Mouse (Mus musculus): ENCODE measurements around the gene Slc7a14. TPM values are rescaled to one million over a fixed set of nuclear protein-coding genes. Genes with fewer than 3 reads are reported as not detected.
A peak's percentile ranks its signal among the peaks of the same experiment; 100 is the strongest.
"Not testable (repeated sequence)": the region's sequence is repeated elsewhere in the genome, so short reads cannot be mapped to it uniquely, and the experiment has no call there.

Gene Slc7a14
- total and polyA plus RNA-seq, 2 experiments from 2014 or later = 8.1 to 24.7 TPM

GRCm38 (mm10) chr3:31281116-31281515, 29.1 kb downstream of the Slc7a14 start:
- no peak for TF ChIP-seq CTCF (IDR thresholded peaks at IDR 0.05)
- Histone ChIP-seq H3K36me3 (ENCODE audit: insufficient read depth, low read length) (no peaks in the 10 kb centered on the region), H3K27me3 (ENCODE audit: insufficient read depth, low read length) (no peaks in the 10 kb centered on the region), H3K4me3 (ENCODE audit: low read depth, low read length) (no peak overlapping the region), H3K4me2 (ENCODE audit: low read depth, low read length, poor library complexity, severe bottlenecking) (no peak overlapping the region), H3K9me3 (ENCODE audit: low read length) (no peaks in the 10 kb centered on the region), H3K27ac (ENCODE audit: low read depth, low read length) (no peak overlapping the region), H3K4me1 (ENCODE audit: insufficient read depth, low read length) (no peaks in the 10 kb centered on the region), H3K9ac (replicated peaks; ENCODE audit: low read length, poor library complexity, severe bottlenecking) (no peak overlapping the region)
- DNase-seq (ENCODE audit: low spot score) (no peak), ATAC-seq (ENCODE audit: low FRiP score) (no peak)
- 76% methylated on average over 2 of the region's 2 CpGs for WGBS

DNA sequence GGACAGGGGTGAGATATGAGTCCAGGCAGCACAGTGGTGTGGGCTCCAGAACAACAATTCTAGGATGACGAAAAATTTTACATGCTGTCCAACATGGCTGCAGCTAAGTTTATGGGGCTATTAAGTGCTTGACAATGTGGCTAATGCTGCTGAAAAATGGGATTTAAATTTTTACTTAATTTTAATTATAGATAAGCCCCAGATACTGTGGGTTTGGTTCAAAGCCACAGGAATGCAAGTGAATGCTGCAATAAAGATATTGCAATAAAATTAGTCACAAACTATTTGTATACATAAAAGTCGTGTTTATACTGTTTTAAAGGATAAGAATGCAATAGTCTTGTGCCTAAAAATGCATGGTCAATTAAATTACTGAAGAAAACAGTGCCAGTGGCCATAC, 35.3 kb downstream of the Slc7a14 start:
- Histone ChIP-seq H3K9me3 (ENCODE audit: low read length) (no peaks in the 10 kb centered on the region), H3K36me3 (ENCODE audit: insufficient read depth, low read length) (no peaks in the 10 kb centered on the region)

GRCm38 (mm10) chr3:31273247-31273646, 36.9 kb downstream of the Slc7a14 start:
- H3K9ac ChIP-seq (replicated peaks; ENCODE audit: low read length, poor library complexity, severe bottlenecking); H3K4me1 ChIP-seq (ENCODE audit: insufficient read depth, low read length); H3K4me3 ChIP-seq (ENCODE audit: low read depth, low read length); H3K27me3 ChIP-seq (ENCODE audit: insufficient read depth, low read length); H3K36me3 ChIP-seq (ENCODE audit: insufficient read depth, low read length); H3K4me2 ChIP-seq (ENCODE audit: low read depth, low read length, poor library complexity, severe bottlenecking); H3K27ac ChIP-seq (ENCODE audit: low read depth, low read length); H3K9me3 ChIP-seq (ENCODE audit: low read length); DNase-seq (ENCODE audit: low spot score); ATAC-seq (ENCODE audit: low FRiP score): not testable (repeated sequence)

More for the DNA sequence above, 35.3 kb downstream of the Slc7a14 start:
- H3K4me1 ChIP-seq (ENCODE audit: insufficient read depth, low read length) = no peaks in the 10 kb centered on the region
- H3K9ac ChIP-seq (replicated peaks; ENCODE audit: low read length, poor library complexity, severe bottlenecking) = no peak overlapping the region
- H3K4me2 ChIP-seq (ENCODE audit: low read depth, low read length, poor library complexity, severe bottlenecking) = no peak overlapping the region
- H3K27me3 ChIP-seq (ENCODE audit: insufficient read depth, low read length) = no peaks in the 10 kb centered on the region
- TF ChIP-seq CTCF (IDR thresholded peaks at IDR 0.05) = no peak
- no peak overlapping the region for H3K4me3 ChIP-seq (ENCODE audit: low read depth, low read length)
- DNase-seq (ENCODE audit: low spot score) (no peak), ATAC-seq (ENCODE audit: low FRiP score) (no peak)
- no peak overlapping the region for H3K27ac ChIP-seq (ENCODE audit: low read depth, low read length)
- 75% methylated on average over 2 of the region's 2 CpGs for WGBS

- Histone ChIP-seq H3K4me3 (ENCODE audit: low read depth, low read length) (no peak overlapping the region), H3K4me1 (ENCODE audit: insufficient read depth, low read length) (no peaks in the 10 kb centered on the region), H3K4me2 (ENCODE audit: low read depth, low read length, poor library complexity, severe bottlenecking) (no peak overlapping the region), H3K27me3 (ENCODE audit: insufficient read depth, low read length) (no peaks in the 10 kb centered on the region), H3K36me3 (ENCODE audit: insufficient read depth, low read length) (no peaks in the 10 kb centered on the region), H3K9me3 (ENCODE audit: low read length) (no peaks in the 10 kb centered on the region), H3K27ac (ENCODE audit: low read depth, low read length) (no peak overlapping the region), H3K9ac (replicated peaks; ENCODE audit: low read length, poor library complexity, severe bottlenecking) (no peak overlapping the region)
- WGBS = 79% methylated on average over 2 of the region's 2 CpGs
- ATAC-seq (ENCODE audit: low FRiP score) = no peak
- no peak for TF ChIP-seq CTCF (IDR thresholded peaks at IDR 0.05)
- no peak for DNase-seq (ENCODE audit: low spot score)
Observed at GRCm38 (mm10) chr3:31272635-31273034, 37.5 kb downstream of the Slc7a14 start.

GRCm38 (mm10) chr3:31269551-31270317, 40.4 kb downstream of the Slc7a14 start:
- no peak overlapping the region for H3K27ac ChIP-seq (ENCODE audit: low read depth, low read length)
- H3K4me2 ChIP-seq (ENCODE audit: low read depth, low read length, poor library complexity, severe bottlenecking) = no peak overlapping the region
- ATAC-seq (ENCODE audit: low FRiP score) (no peak), DNase-seq (ENCODE audit: low spot score) (no peak)
- no peaks in the 10 kb centered on the region for H3K9me3 ChIP-seq (ENCODE audit: low read length)
- no peaks in the 10 kb centered on the region for H3K4me1 ChIP-seq (ENCODE audit: insufficient read depth, low read length)
- no peaks in the 10 kb centered on the region for H3K27me3 ChIP-seq (ENCODE audit: insufficient read depth, low read length)
- WGBS = 82% methylated on average over 4 of the region's 4 CpGs
- no peak overlapping the region for H3K9ac ChIP-seq (replicated peaks; ENCODE audit: low read length, poor library complexity, severe bottlenecking)
- H3K36me3 ChIP-seq (ENCODE audit: insufficient read depth, low read length) = no peaks in the 10 kb centered on the region
- peak; percentile 20; the same call in 1 of the 2 replicates for TF ChIP-seq CTCF (IDR thresholded peaks at IDR 0.05)
- no peak overlapping the region for H3K4me3 ChIP-seq (ENCODE audit: low read depth, low read length)

- 89% methylated on average over 2 of the region's 2 CpGs for WGBS
- H3K9me3 ChIP-seq (ENCODE audit: low read length) = no peaks in the 10 kb centered on the region
- no peak overlapping the region for H3K9ac ChIP-seq (replicated peaks; ENCODE audit: low read length, poor library complexity, severe bottlenecking)
- H3K27ac ChIP-seq (ENCODE audit: low read depth, low read length) = no peak overlapping the region
- H3K4me3 ChIP-seq (ENCODE audit: low read depth, low read length) = no peak overlapping the region
- no peaks in the 10 kb centered on the region for H3K4me1 ChIP-seq (ENCODE audit: insufficient read depth, low read length)
- no peak overlapping the region for H3K4me2 ChIP-seq (ENCODE audit: low read depth, low read length, poor library complexity, severe bottlenecking)
- DNase-seq (ENCODE audit: low spot score) (no peak), ATAC-seq (ENCODE audit: low FRiP score) (no peak)
- H3K27me3 ChIP-seq (ENCODE audit: insufficient read depth, low read length) = no peaks in the 10 kb centered on the region
- no peak for TF ChIP-seq CTCF (IDR thresholded peaks at IDR 0.05)
- H3K36me3 ChIP-seq (ENCODE audit: insufficient read depth, low read length) = no peaks in the 10 kb centered on the region
Observed at GRCm38 (mm10) chr3:31267921-31268320, 42.3 kb downstream of the Slc7a14 start.

Measured in midbrain, postnatal 0 days (tissue).